Mouse (Mus musculus): Measurements from ENCODE around the gene Rpl29. TPM values are rescaled to one million over a fixed set of nuclear protein-coding genes. Genes with fewer than 3 reads are reported as not detected.

Rpl29 gene
- total RNA-seq, 2 experiments from 2014 or later: 421 to 423 TPM

- no peak for DNase-seq (ENCODE audit: low spot score in 2 of 2)
These were observed 25.0 kb downstream of the Rpl29 start for GRCm38 (mm10) chr9:106454071-106454761.

- peak in 1 of 2 experiments; percentile 45 for DNase-seq (ENCODE audit: low spot score in 2 of 2)
These were observed 25.8 kb downstream of the Rpl29 start for GRCm38 (mm10) chr9:106454888-106455681.

GRCm38 (mm10) chr9:106456325-106457162 is 27.3 kb downstream of the Rpl29 start:
- no peak for DNase-seq (ENCODE audit: low spot score in 2 of 2)

- no peak for DNase-seq (ENCODE audit: low spot score in 2 of 2)
These were observed 27.9 kb downstream of the Rpl29 start for GRCm38 (mm10) chr9:106457163-106457559.

- no peak for DNase-seq (ENCODE audit: low spot score in 2 of 2)
These were observed 28.7 kb downstream of the Rpl29 start for GRCm38 (mm10) chr9:106457920-106458319.

- no peak for DNase-seq (ENCODE audit: low spot score in 2 of 2)
These were observed 30.7 kb downstream of the Rpl29 start for GRCm38 (mm10) chr9:106459946-106460345.

GRCm38 (mm10) chr9:106460401-106461025 is 31.3 kb downstream of the Rpl29 start:
- no peak for DNase-seq (ENCODE audit: low spot score in 2 of 2)

GRCm38 (mm10) chr9:106461026-106461415 is 31.8 kb downstream of the Rpl29 start:
- DNase-seq (ENCODE audit: low spot score in 2 of 2): no peak

GRCm38 (mm10) chr9:106461641-106462429 is 32.6 kb downstream of the Rpl29 start:
- no peak for DNase-seq (ENCODE audit: low spot score in 2 of 2)

GRCm38 (mm10) chr9:106462430-106462800 is 33.2 kb downstream of the Rpl29 start:
- DNase-seq (ENCODE audit: low spot score in 2 of 2): no peak

- DNase-seq (ENCODE audit: low spot score in 2 of 2): no peak
These were observed 34.1 kb downstream of the Rpl29 start for GRCm38 (mm10) chr9:106463122-106464063.

GRCm38 (mm10) chr9:106464751-106465541 is 35.7 kb downstream of the Rpl29 start:
- peak; percentile 75 to 85 for DNase-seq (ENCODE audit: low spot score in 2 of 2)

- DNase-seq (ENCODE audit: low spot score in 2 of 2): peak; percentile 65 to 73
These were observed 36.4 kb downstream of the Rpl29 start, which contains the start of gene Gpr62 for GRCm38 (mm10) chr9:106465571-106466200. Gene Gpr62 (minus strand): TSS chr9:106465938.

GRCm38 (mm10) chr9:106466721-106467120 is 37.5 kb downstream of the Rpl29 start:
- DNase-seq (ENCODE audit: low spot score in 2 of 2): no peak

GRCm38 (mm10) chr9:106467746-106468145 is 38.5 kb downstream of the Rpl29 start:
- no peak for DNase-seq (ENCODE audit: low spot score in 2 of 2)

- no peak for DNase-seq (ENCODE audit: low spot score in 2 of 2)
These were observed 40.1 kb downstream of the Rpl29 start for GRCm38 (mm10) chr9:106469317-106469716.

- DNase-seq (ENCODE audit: low spot score in 2 of 2): no peak
These were observed 40.5 kb downstream of the Rpl29 start for GRCm38 (mm10) chr9:106469776-106470175.
